Mouse (Mus musculus): Measurements from ENCODE around the gene Gm27029.
"Not testable (repeated sequence)": the region's sequence is repeated elsewhere in the genome, so short reads cannot be mapped to it uniquely, and the experiment has no call there.

The Gm27029 gene

DNA sequence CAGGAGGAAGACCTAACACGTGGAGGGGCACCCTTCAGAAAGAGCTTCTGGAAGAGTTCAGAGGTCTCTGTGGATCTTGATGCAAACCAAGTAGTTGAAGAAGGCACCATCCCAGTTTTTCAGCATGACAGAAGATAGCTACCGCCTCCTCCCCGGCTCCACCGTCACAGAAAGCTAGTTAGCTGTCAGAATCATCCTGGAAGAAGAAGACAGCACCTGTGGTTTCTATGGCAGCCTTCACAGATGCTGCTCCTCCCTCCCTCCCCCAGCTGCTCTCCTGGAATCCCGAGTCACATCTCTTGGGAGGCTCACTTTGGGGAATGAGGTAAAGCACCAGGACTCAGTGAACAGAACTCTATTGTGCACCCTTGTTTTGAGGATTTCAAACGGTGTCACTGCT lies 5.6 kb downstream of the Gm27029 start:
- no peak for DNase-seq

DNA sequence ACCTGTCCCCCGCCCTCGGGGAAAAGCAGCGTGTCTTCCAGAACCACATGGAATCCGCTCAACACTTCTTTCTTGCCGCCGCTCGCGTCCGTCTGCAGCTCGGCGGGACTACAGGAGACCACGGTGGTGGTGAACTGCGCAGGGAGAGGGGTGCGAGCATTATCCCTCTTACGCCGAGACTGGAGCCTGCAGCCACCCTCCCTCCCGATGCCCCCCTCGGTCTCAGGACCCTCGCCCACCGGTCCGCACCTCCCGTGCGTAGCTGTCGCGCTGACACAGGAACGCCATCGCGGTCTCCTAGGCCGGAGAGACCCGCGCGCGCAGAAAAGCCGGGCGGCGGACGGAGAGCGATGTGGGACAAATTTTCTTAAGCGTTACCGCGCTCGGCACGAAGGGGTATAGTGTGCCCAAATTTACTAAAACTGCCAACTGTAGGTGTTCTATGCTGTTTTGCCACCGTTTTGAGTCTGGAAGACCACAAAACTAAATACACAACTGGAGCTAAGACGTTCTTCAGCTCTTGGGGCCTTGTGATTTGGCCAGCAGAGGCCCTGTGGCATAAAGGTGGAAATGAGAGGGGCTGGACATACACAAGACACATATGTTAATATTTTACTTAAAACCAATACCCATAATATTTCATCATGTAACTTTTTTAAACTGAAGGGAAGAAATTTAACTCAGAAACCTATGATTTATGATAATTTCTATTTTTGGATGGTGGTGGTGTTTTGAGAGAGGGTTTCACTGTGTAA lies 7.3 kb downstream of the Gm27029 start, which contains the start of gene Aarsd1:
Gene Aarsd1, minus strand, starts transcription at position 515 of the 755 bp plus-strand sequence.
- DNase-seq: peak; percentile 86

DNA sequence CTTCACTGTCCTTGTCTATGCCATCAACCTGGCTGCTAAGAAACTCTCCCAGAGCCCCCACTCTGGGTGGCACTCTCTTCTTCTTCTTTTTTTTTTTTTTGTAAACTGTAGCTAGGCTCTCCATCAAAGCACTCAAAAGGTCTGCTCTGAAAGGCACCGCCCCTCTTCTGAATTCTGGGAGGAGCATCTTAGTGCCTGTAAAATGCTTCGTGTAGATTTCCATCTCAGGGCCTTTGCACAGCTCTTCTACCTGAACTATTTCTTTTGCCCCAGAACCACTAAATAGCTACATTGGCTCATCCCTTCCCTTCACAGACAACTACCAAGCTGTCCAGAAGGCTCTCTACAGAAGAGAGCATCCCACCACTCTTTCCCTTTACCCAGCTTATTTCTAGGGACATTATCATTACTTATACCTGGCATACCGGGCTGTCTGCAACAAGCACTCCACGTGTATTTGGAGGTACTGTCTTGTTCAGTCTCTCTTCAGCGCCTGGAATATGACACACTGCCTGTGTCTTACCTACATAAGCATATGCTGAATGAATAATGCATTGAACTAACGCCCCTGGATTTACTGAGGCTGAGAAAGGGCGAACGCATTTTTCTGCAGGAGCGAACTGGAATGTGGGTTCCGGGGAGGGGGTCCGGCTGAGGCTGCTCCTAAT lies 8.0 kb downstream of the Gm27029 start:
- peak in 1 of 2 experiments; percentile 15 for DNase-seq

DNA sequence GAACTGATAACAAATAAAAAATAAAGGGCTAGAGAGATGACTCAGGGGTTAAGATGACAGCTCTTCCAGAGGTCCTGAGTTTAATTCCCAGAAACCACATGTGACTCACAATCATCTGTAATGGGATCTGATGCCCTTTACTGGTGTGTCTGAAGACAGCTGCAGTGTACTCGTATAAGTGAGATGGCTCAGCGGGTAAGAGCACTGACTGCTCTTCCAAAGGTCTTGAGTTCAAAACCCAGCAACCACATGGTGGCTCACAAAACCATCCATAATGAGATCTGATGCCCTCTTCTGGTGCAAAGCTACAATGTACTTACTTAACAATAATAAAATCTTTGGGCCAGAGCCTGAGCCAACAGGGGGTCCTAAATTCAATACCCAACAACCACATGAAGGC lies 9.3 kb downstream of the Gm27029 start:
- no peak for DNase-seq

DNA sequence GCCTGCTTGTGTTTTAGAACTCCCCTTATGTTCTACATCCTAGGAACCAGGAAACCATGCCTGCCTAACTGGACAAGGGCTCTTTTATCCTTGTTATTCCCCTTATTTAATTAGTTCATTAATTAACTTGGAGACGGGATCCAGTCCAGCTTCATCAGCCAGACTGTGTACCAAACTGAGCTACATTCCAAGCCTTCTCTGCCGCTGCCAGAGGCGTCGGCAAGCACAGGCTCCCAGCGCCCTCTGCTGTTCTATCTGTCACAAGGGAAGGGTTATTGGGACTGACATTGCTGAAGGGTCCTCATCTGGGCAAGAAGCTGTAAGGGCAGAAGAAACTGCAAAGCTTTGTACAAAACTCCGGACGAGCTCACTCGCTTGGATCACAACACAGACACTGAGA lies 29.5 kb downstream of the Gm27029 start:
- DNase-seq: peak; percentile 49 to 60

DNA sequence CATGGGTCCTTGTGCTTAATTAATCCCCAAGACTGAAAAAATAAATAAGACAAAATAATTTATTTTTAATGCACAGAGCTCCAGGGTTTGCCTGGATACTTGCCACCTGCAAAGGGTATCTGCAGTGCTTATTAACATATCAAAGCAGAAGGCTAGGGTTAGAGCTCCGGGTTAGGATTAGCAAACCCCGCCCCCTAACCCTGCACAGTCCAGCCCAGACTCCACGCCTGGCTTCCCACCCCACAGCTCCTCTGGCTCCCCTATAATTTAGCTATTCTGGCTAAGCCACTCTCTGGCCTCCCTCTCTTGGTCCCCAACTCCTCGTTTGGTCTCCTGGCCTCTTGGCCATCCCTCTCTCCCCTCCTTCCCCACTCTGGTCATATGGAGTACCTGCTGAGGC lies 42.8 kb downstream of the Gm27029 start:
- DNase-seq: no peak

DNA sequence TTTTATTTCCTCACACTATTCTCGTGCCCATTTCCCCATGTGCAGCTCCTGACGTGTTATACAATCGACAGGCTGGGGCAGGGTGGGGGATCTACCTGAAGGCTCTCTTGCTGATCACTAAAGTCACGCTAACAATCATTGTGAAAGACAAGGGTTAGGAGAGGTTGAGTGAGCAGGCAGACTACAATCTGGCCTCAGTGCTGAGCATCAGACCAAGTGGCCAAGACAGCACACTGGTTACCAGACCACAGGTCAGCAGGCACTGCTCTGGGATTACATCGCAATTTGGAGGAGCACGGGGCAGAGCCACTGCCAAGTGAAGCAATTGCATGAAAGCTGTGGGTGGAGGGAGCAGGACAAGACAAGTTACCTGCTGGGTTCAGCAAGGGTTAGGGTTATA lies 45.7 kb downstream of the Gm27029 start:
- DNase-seq: peak in 1 of 2 experiments; percentile 10

DNA sequence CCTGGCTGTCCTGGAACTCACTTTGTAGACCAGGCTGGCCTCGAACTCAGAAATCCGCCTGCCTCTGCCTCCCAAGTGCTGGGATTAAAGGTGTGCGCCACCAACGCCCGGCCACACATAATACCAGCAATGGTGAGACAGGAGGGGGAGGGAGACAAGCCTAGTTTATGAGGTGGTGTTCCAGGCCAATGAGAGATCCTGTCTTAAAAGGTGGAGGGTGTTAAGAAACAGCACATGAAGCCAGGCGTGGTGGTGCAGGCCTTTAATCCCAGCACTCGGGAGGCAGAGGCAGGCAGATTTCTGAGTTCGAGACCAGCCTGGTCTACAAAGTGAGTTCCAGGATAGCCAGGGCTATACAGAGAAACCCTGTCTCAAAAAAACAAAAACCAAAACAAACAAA lies 46.4 kb downstream of the Gm27029 start:
- not testable (repeated sequence) for DNase-seq

DNA sequence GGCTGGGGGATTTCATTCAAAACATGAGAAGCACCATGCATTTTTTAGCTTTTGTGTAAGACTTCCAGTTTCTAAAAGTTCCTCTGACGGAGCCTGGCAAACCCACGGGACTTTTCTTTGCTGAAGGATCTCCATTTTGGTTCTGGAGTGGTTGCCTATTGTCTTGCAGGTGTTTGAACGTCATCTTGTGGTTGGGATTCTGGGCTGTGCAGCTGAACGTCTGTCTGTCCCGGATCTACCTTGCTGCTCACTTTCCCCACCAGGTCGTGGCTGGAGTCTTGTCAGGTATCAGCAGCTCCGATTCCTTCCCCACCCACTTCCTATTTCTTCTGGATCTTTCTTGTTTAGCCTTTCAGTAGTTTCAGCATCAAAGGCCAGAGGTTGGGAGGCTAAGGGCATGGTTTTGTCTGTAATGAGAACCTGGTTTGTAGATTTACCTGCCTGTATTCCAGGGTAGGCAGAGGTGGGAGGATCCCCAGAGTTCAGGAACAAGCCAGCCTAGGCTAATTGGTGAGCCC lies 50.1 kb downstream of the Gm27029 start:
- no peak for DNase-seq

DNA sequence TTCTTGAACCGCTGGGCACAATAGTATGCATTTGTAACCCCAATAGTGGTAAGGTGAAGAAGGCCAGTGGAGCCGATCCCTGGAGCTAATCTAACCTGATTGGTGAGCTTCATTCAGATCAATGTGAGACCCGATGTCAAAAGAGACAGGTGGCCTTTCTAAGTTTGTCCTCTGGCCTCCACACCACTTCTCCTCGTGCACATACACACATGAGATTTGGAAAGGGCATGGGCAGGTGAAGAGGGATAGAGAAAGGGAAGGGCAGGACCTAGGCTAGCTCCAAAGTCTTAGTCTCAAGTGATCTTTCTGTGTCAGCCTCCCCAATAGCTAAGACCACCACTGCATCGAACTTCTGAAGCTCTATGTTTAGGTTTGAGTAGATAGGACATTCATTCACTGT lies 54.5 kb downstream of the Gm27029 start:
- no peak for DNase-seq

DNA sequence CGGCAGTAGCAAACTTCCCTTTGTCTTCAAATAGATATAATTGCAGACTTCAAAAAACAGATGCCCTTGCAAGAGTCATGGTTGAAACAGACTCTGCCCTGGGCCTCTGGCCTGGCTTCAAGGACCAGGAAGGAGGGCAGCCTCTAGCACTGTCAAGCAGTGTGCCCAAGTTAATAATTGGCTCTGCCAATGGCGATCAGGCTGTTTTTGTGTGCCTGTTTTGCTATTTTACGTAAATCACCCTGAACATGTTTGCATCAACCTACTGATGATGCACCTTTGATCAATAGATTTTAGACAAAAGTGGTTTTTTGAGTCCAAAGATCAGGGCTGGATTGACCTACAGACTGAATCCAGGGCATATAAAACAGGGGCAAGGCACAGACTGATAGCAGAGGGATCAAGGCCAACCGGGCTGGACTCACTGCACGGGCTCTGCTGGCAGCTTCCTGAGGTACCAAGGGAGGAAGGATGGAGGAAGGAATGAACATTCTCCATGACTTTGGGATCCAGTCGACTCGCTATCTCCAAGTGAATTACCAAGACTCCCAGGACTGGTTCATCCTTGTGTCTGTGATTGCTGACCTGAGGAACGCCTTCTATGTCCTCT lies 57.2 kb downstream of the Gm27029 start, which contains the start of gene G6pc:
Gene G6pc, plus strand, starts transcription at position 236 of the 610 bp plus-strand sequence.
- DNase-seq: no peak

DNA sequence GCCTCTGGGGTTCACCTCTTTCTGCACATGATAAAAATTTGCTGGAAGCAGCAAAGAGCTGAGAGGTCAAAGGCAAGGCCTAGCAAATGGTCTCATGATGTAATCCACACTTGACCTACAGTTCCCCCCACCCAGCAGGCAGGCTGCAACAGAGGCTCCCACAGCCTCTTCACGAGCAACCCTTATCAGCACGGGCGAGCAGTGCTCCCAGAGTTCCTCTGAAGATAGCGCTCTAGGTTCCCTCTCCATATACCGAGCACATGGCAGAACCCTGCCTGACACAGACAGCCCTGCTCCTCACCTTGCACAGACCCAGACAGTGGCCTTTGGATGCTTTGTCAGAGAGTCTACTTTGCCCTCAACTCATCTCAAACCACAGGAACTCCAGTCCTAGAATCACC lies 60.1 kb downstream of the Gm27029 start:
- DNase-seq: no peak

DNA sequence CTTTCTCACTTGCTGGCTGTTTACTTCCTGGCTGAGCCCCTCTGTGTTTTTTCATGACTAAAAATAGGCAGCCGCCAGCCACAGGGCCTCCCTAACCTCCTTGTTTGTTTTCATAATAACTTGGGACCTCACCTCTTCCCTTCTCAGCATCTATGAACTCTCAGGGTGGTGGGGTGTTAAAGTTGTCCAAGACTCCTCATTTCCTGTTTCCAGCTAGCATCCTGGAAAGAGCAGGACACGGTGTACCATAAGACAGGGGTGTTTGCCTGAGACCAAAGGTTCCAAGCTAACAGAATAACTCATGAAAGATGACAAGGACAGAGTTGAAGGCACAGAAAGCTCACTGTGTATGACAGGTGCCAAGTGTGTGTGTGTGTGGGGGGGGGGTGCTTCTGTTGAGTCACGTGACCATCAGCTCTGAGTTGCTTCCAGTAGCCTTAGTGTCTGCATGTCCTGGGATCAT lies 63.9 kb downstream of the Gm27029 start:
- DNase-seq: peak in 1 of 2 experiments; percentile 26

DNA sequence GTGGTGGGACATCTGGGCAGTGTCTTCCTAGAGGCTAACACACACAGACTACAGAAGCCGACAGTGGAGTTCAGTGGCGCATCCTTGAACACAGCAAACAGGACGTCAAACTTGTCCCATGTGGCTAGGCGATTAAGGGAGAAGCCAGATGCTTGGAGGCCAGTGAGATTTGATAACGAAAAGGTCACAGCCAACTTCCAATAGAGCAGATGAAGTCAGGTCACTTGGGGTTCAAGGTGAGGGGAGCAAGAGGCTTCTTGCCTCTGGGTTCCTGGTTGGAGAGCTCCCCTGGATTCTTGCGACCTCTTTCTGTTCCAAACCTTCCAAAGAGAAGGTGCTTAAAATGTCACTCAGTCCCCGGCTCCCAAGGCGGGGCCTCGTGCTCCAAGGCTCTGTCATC lies 64.8 kb downstream of the Gm27029 start:
- no peak for DNase-seq

DNA sequence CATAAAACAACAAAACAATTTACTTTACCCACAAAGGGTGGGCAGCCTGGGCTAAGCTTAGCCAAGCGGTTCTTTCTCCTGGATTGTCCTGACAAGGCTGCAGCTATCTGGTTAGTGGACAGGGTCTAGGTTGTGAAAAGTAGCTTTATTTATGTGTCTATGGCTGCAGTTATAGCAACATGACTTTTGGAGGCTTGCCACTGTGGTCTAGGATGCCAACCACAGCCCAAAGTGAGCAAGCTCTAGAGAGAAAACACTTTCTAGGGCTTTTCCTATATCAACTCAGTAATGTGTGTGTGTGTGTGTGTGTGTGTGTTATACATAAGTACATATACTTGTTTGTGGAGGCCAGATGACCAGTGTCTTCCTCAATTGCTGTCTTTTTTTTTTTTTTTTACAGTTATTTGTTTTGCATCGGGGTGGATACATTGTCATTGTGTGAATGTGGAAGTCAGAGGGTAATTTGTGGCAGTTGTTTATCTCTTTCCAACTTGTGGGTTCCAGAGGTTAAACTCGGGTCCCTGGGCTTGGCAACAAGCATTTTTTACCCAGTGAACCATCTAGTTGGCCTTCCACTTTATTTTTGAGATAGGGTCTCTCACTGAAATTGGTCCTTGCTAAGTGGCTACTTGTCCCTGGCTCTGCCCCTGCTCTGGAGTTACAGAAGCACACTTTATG lies 67.0 kb downstream of the Gm27029 start:
- DNase-seq: no peak
